Mouse (Mus musculus): Measurements from ENCODE around the gene Dll3.
"Not testable (repeated sequence)": the region's sequence is repeated elsewhere in the genome, so short reads cannot be mapped to it uniquely, and the experiment has no call there.

Gene Dll3

DNA sequence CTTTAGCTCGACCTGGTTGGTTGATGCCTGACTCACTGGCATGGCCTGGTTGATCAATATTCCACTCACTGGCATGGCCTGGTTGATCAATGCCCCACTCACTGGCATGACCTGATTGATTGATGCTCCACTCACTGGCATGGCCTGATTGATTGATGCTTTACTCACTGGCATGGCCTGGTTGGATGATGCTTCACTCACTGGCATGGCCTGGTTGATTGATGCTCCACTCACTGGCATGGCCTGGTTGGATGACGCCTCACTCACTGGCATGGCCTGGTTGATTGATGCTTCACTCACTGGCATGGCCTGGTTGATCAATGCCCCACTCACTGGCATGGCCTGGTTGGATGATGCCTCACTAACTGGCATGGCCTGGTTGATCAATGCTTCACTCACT, 58.1 kb downstream of the Dll3 start:
- DNase-seq: not testable (repeated sequence)
